9 mouse cellular contexts compared by ENCODE assay signal in genomic region chr7:45644872-45645590, GRCm38 (mm10). TPM values are rescaled to one million over a fixed set of nuclear protein-coding genes. Genes with fewer than 3 reads are reported as not detected.
DNase-seq lines count a peak whose midpoint lies in the region; ATAC-seq lines count a peak whose summit lies in the region.
"Had no signal": no experiment of that assay in that cellular context is flagged by ENCODE, and none has a peak within 500 bp of the region (broad histone marks: within the 10 kb centered on the region; RNA-seq: fewer than 3 reads in every experiment).

No protein-coding gene starts in this region.

- no peak overlapping the region for H3K9ac ChIP-seq in kidney, embryonic 14.5 days (ENCODE audit: low read depth, low read length)
- H3K9ac ChIP-seq in embryonic facial prominence, embryonic 13.5 days = peak overlapping the region; percentile 58; the same call in 1 of the 2 replicates
- H3K9ac ChIP-seq in hindbrain, embryonic 14.5 days = peak overlapping the region; percentile 56
- H3K9ac ChIP-seq in midbrain, embryonic 15.5 days = no peak overlapping the region

- 0 out of 2 replicates have a peak overlapping the region, but pooled peaks have one; percentile 85 for H3K27ac ChIP-seq in kidney, embryonic 14.5 days (ENCODE audit: low read depth, low read length)
- peak overlapping the region; percentile 87; the same call in 1 of the 2 replicates for H3K27ac ChIP-seq in embryonic facial prominence, embryonic 13.5 days
- peak overlapping the region; percentile 86 for H3K27ac ChIP-seq in hindbrain, embryonic 14.5 days
- H3K27ac ChIP-seq in midbrain, embryonic 15.5 days = peak overlapping the region; percentile 79; the same call in 1 of the 2 replicates

- no peaks in the 10 kb centered on the region for H3K27me3 ChIP-seq in kidney, embryonic 14.5 days (ENCODE audit: control insufficient read depth, insufficient read depth, low read length)
- no peaks in the 10 kb centered on the region for H3K27me3 ChIP-seq in embryonic facial prominence, embryonic 13.5 days
- H3K27me3 ChIP-seq in hindbrain, embryonic 14.5 days (ENCODE audit: control insufficient read depth, insufficient read depth, low read length) = no peaks in the 10 kb centered on the region
- H3K27me3 ChIP-seq in midbrain, embryonic 15.5 days (replicated peaks) = no peaks in the 10 kb centered on the region
- H3K27me3 ChIP-seq: Patski had no signal

- ATAC-seq in kidney, embryonic 14.5 days (ENCODE audit: low FRiP score, low TSS enrichment) = no peak
- ATAC-seq in embryonic facial prominence, embryonic 13.5 days (ENCODE audit: insufficient number of reproducible peaks, insufficient read depth, low FRiP score, low TSS enrichment, low read depth) = no peak
- ATAC-seq in hindbrain, embryonic 14.5 days (ENCODE audit: low FRiP score) = no peak
- ATAC-seq in midbrain, embryonic 15.5 days (replicated peaks) = no peak
- ATAC-seq: Patski had no signal

- 67% methylated on average over 6 of the region's 6 CpGs for WGBS in kidney, embryonic 14.5 days
- WGBS in embryonic facial prominence, embryonic 13.5 days = 65% methylated on average over 6 of the region's 6 CpGs
- WGBS in hindbrain, embryonic 14.5 days = 73% methylated on average over 6 of the region's 6 CpGs
- WGBS in midbrain, embryonic 15.5 days = 64% methylated on average over 6 of the region's 6 CpGs

- H3K4me1 ChIP-seq in kidney, embryonic 14.5 days (ENCODE audit: control insufficient read depth, insufficient read depth, low read length) = peaks cover 38% of the 10 kb centered on the region
- peaks cover 41% of the 10 kb centered on the region for H3K4me1 ChIP-seq in embryonic facial prominence, embryonic 13.5 days
- H3K4me1 ChIP-seq in hindbrain, embryonic 14.5 days (replicated peaks; ENCODE audit: control insufficient read depth, insufficient read depth, low read length) = peaks cover 21% of the 10 kb centered on the region
- peaks cover 24% of the 10 kb centered on the region for H3K4me1 ChIP-seq in midbrain, embryonic 15.5 days

- H3K4me2 ChIP-seq in kidney, embryonic 14.5 days (replicated peaks; ENCODE audit: low read depth, low read length) = peak overlapping the region; percentile 74; the same call in 1 of the 2 replicates
- H3K4me2 ChIP-seq in embryonic facial prominence, embryonic 13.5 days = peak overlapping the region; percentile 81
- H3K4me2 ChIP-seq in hindbrain, embryonic 14.5 days (replicated peaks) = peak overlapping the region; percentile 67
- H3K4me2 ChIP-seq in midbrain, embryonic 15.5 days = peak overlapping the region; percentile 64

- H3K9me3 ChIP-seq in kidney, embryonic 14.5 days (ENCODE audit: control insufficient read depth, low read length) = no peaks in the 10 kb centered on the region
- no peaks in the 10 kb centered on the region for H3K9me3 ChIP-seq in embryonic facial prominence, embryonic 13.5 days
- no peaks in the 10 kb centered on the region for H3K9me3 ChIP-seq in hindbrain, embryonic 14.5 days (ENCODE audit: control insufficient read depth, low read length)
- H3K9me3 ChIP-seq in midbrain, embryonic 15.5 days = no peaks in the 10 kb centered on the region

- H3K4me3 ChIP-seq in kidney, embryonic 14.5 days (ENCODE audit: low read length) = no peak overlapping the region; the same call in 1 of the 2 replicates
- no peak overlapping the region for H3K4me3 ChIP-seq in embryonic facial prominence, embryonic 13.5 days
- peak overlapping the region; percentile 34; the same call in 1 of the 2 replicates for H3K4me3 ChIP-seq in hindbrain, embryonic 14.5 days (replicated peaks; ENCODE audit: low read length)
- H3K4me3 ChIP-seq in midbrain, embryonic 15.5 days = peak overlapping the region; percentile 46

- DNase-seq in kidney, adult 11 months = no peak
- DNase-seq in hindbrain, embryonic 14.5 days (ENCODE audit: low spot score) = no peak
- no peak for DNase-seq in layer of hippocampus, adult 9-11 months
- no peak for DNase-seq in right cerebral cortex, adult 2 months (ENCODE audit: low spot score in 2 of 2)
- no peak for DNase-seq in thymus, postnatal 25 days

- no peaks in the 10 kb centered on the region for H3K36me3 ChIP-seq in kidney, embryonic 14.5 days (ENCODE audit: control insufficient read depth, insufficient read depth, low read length)
- H3K36me3 ChIP-seq in embryonic facial prominence, embryonic 13.5 days = no peaks in the 10 kb centered on the region
- no peaks in the 10 kb centered on the region for H3K36me3 ChIP-seq in hindbrain, embryonic 14.5 days (replicated peaks; ENCODE audit: control insufficient read depth, insufficient read depth)
- no peaks in the 10 kb centered on the region for H3K36me3 ChIP-seq in midbrain, embryonic 15.5 days (replicated peaks)

RNA-seq across cellular contexts. Expression of gene Mamstr, which starts 5.3 kb away (rescaled TPM):
- 3.6 and 5.0 TPM in 2 replicates for polyA plus RNA-seq in kidney, embryonic 14.5 days (2014; fragmentation: Nextera tagmentation; extraction: Ambion mirVana)
- 5.2 and 7.8 TPM in 2 replicates for polyA plus RNA-seq in embryonic facial prominence, embryonic 13.5 days (2015; fragmentation: Nextera tagmentation; extraction: Ambion mirVana)
- 3.0 and 3.1 TPM in 2 replicates for polyA plus RNA-seq in hindbrain, embryonic 14.5 days (2014; fragmentation: Nextera tagmentation; extraction: Ambion mirVana)
- polyA plus RNA-seq in midbrain, embryonic 15.5 days (2015; fragmentation: Nextera tagmentation; extraction: Ambion mirVana) = 3.6 and 3.8 TPM in 2 replicates

RNA-seq across cellular contexts. Expression of gene Rasip1, which starts 17.7 kb away (rescaled TPM):
- polyA plus RNA-seq in kidney, embryonic 14.5 days (2014; fragmentation: Nextera tagmentation; extraction: Ambion mirVana) = 12.1 and 18.7 TPM in 2 replicates
- polyA plus RNA-seq in embryonic facial prominence, embryonic 13.5 days (2015; fragmentation: Nextera tagmentation; extraction: Ambion mirVana) = 8.0 and 8.8 TPM in 2 replicates
- 17.2 and 18.3 TPM in 2 replicates for polyA plus RNA-seq in hindbrain, embryonic 14.5 days (2014; fragmentation: Nextera tagmentation; extraction: Ambion mirVana)
- polyA plus RNA-seq in midbrain, embryonic 15.5 days (2015; fragmentation: Nextera tagmentation; extraction: Ambion mirVana) = 21.8 and 23.1 TPM in 2 replicates

RNA-seq across cellular contexts. Expression of gene Fut2, which starts 21.2 kb away (rescaled TPM):
- 0.26 and 0.31 TPM in 2 replicates for polyA plus RNA-seq in kidney, embryonic 14.5 days (2014; fragmentation: Nextera tagmentation; extraction: Ambion mirVana)
- 0.45 and 0.54 TPM in 2 replicates for polyA plus RNA-seq in embryonic facial prominence, embryonic 13.5 days (2015; fragmentation: Nextera tagmentation; extraction: Ambion mirVana)
- polyA plus RNA-seq in hindbrain, embryonic 14.5 days (2014; fragmentation: Nextera tagmentation; extraction: Ambion mirVana) = 0.07 and 0.11 TPM in 2 replicates
- polyA plus RNA-seq in midbrain, embryonic 15.5 days (2015; fragmentation: Nextera tagmentation; extraction: Ambion mirVana) = 0.05 and 0.18 TPM in 2 replicates

RNA-seq across cellular contexts. Expression of gene Izumo1, which starts 23.4 kb away (rescaled TPM):
- polyA plus RNA-seq in kidney, embryonic 14.5 days (2014; fragmentation: Nextera tagmentation; extraction: Ambion mirVana) = 0.11 and 0.23 TPM in 2 replicates
- polyA plus RNA-seq in embryonic facial prominence, embryonic 13.5 days (2015; fragmentation: Nextera tagmentation; extraction: Ambion mirVana) = 0.27 and 0.39 TPM in 2 replicates
- polyA plus RNA-seq in hindbrain, embryonic 14.5 days (2014; fragmentation: Nextera tagmentation; extraction: Ambion mirVana) = not detected in 2 replicates
- polyA plus RNA-seq in midbrain, embryonic 15.5 days (2015; fragmentation: Nextera tagmentation; extraction: Ambion mirVana) = not detected in 2 replicates

RNA-seq across cellular contexts. Expression of gene Fut1, which starts 27.9 kb away (rescaled TPM):
- 0.14 TPM in 2 replicates for polyA plus RNA-seq in kidney, embryonic 14.5 days (2014; fragmentation: Nextera tagmentation; extraction: Ambion mirVana)
- 1.9 and 2.3 TPM in 2 replicates for polyA plus RNA-seq in embryonic facial prominence, embryonic 13.5 days (2015; fragmentation: Nextera tagmentation; extraction: Ambion mirVana)
- not detected in 2 replicates for polyA plus RNA-seq in hindbrain, embryonic 14.5 days (2014; fragmentation: Nextera tagmentation; extraction: Ambion mirVana)
- not detected in 2 replicates for polyA plus RNA-seq in midbrain, embryonic 15.5 days (2015; fragmentation: Nextera tagmentation; extraction: Ambion mirVana)

Comparison
In these comparisons a context has a peak if more than half of its experiments do, and no peak if none do; other contexts are left out.
1. H3K4me3 ChIP-seq: peak in hindbrain, embryonic 14.5 days (single experiment) and midbrain, embryonic 15.5 days (single experiment); none in kidney, embryonic 14.5 days (single experiment) and embryonic facial prominence, embryonic 13.5 days (single experiment).
2. H3K9ac ChIP-seq: peak in embryonic facial prominence, embryonic 13.5 days (single experiment) and hindbrain, embryonic 14.5 days (single experiment); none in kidney, embryonic 14.5 days (single experiment) and midbrain, embryonic 15.5 days (single experiment).
3. Peak in every context shown above with its lines, with median percentiles within 50 percentile points of each other: H3K27ac ChIP-seq and H3K4me2 ChIP-seq.